Mouse (Mus musculus): ENCODE measurements around the gene Ddr2. TPM values are rescaled to one million over a fixed set of nuclear protein-coding genes. Genes with fewer than 3 reads are reported as not detected.

The Ddr2 gene
- polyA plus RNA-seq, 1 experiment from 2014 or later, result 114 TPM

DNA sequence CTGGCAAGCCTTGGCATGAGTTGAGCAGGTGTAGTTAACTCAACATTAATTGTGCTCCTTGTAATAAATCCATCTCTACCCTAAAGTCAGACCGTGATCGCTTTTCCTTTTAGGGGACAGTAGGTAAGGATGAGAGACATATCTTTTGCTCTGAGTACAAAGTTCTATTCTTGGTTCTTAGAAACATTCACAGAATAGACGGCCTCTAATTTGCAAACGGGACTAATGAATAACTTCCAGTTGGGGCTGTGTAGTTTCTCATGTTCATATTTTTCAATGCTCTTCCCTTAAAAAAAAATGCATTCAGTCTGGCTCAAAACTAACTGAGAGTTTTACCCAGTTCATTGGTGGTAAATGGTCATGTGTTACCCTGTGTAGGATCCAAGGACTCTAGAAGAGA is 139.6 kb downstream of the Ddr2 start:
- no peaks in the 10 kb centered on the region for H3K27me3 ChIP-seq
- H3K36me3 ChIP-seq, result peaks cover 16% of the 10 kb centered on the region; the same call in 1 of the 2 replicates
- no peaks in the 10 kb centered on the region for H3K9me3 ChIP-seq
- peaks cover 9% of the 10 kb centered on the region for H3K4me1 ChIP-seq
- ATAC-seq (ENCODE audit: insufficient number of reproducible peaks, insufficient read depth, low FRiP score, low TSS enrichment), result no peak
- H3K4me2 ChIP-seq (replicated peaks), result no peak overlapping the region
- no peak overlapping the region for H3K27ac ChIP-seq
- no peak overlapping the region for H3K9ac ChIP-seq
- WGBS, result 93% methylated on average over 4 of the region's 4 CpGs
- H3K4me3 ChIP-seq, result no peak overlapping the region

DNA sequence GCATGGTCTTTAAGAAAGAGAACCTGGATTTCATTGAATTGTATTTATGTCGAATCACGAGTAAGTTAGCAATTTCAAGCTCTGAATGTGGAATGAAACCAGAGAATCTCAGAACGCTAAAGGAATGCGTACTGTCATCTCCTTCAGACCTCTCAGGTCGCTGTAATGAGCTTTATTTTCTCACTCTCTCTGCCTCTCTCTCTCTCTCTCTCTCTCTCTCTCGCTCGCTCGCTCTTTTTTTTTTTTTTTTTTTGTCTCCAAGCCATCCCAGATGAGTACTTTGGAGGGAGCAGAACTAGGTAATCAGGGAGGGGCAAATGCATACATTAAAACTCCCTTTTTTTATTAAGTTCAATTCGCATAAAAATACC is 141.1 kb downstream of the Ddr2 start:
- H3K27ac ChIP-seq, result peak overlapping the region; percentile 82
- H3K9ac ChIP-seq, result peak overlapping the region; percentile 48; the same call in 1 of the 2 replicates
- H3K36me3 ChIP-seq, result peaks cover 23% of the 10 kb centered on the region; the same call in 1 of the 2 replicates
- peak overlapping the region; percentile 77 for H3K4me2 ChIP-seq (replicated peaks)
- peak; percentile 22 for ATAC-seq (ENCODE audit: insufficient number of reproducible peaks, insufficient read depth, low FRiP score, low TSS enrichment)
- peak overlapping the region; percentile 59 for H3K4me3 ChIP-seq
- no peaks in the 10 kb centered on the region for H3K9me3 ChIP-seq
- H3K4me1 ChIP-seq, result peaks cover 9% of the 10 kb centered on the region
- no peaks in the 10 kb centered on the region for H3K27me3 ChIP-seq
- WGBS, result 0% methylated on average over 9 of the region's 9 CpGs

DNA sequence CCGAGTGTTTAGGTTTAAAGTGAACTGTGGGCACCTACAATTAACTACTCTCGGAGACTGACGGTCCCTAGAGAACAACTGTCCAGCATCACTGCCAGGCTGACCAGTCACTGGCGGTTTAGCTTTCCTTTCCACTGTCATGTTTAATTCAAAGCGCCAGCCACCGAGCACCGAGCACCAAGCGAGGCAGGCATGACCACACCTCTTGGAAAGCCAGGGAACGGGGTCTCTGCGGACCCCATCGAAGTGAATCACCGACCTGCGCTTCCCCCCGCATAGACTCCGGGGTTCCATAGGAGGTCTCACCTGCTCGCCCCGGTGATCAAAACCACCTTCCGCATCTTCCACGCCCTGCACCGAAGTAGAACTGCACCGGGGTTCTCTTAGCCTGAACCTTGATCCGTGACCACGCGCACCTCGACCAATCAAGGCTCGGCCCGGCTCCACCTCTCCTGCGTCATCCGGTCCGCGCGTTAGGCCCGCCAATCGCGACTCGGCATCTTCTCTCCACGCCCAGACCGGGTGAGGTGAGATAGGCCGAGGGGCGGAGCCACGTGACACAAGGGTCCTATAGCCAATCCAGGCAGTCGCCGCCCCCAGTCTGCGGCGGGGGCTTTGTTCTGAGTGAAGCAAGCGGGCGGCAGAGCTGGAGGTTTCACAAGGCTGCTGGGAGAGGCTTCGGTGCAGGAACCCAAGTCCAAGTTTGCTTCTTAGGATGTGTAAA is 141.6 kb downstream of the Ddr2 start, which contains the start of gene Hsd17b7:
Gene Hsd17b7 (minus strand): TSS at position 450 of the 724 bp plus-strand sequence.
- WGBS, result under 1% methylated on average over 48 of the region's 48 CpGs
- ATAC-seq (ENCODE audit: insufficient number of reproducible peaks, insufficient read depth, low FRiP score, low TSS enrichment), result peak; percentile 100
- Histone ChIP-seq H3K4me1 (peaks cover 9% of the 10 kb centered on the region), H3K27ac (peak within 1 kb of the TSS; percentile 82), H3K4me2 (replicated peaks) (peak within 1 kb of the TSS; percentile 77), H3K4me3 (peak within 1 kb of the TSS; percentile 59), H3K36me3 (peaks cover 24% of the 10 kb centered on the region; the same call in 1 of the 2 replicates), H3K27me3 (no peaks in the 10 kb centered on the region), H3K9ac (peak within 1 kb of the TSS; percentile 48), H3K9me3 (no peaks in the 10 kb centered on the region)

DNA sequence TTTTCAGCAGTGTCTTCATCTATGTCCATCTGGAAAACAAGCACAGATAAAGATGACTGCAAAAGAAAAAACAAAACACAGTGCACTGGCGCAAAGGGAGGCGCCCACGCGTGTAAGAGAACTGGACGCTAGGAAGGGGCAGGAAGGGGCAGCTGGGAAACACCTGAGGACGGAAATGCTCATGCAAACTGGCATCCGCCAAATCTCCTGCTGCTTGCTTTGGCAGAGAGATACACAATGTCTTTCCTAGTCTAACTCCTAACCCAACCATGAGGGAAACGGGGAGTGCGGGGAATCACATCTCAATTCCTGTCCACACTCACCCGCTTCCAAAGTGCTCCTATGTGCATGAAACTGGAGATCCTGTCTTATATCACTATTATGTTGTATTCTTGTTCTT is 157.5 kb downstream of the Ddr2 start:
- Histone ChIP-seq H3K4me3 (no peak overlapping the region), H3K4me2 (replicated peaks) (no peak overlapping the region), H3K4me1 (0 out of 2 replicates have a peak, but pooled peaks cover 5% of the 10 kb centered on the region), H3K36me3 (peaks cover 41% of the 10 kb centered on the region), H3K27me3 (no peaks in the 10 kb centered on the region), H3K9me3 (no peaks in the 10 kb centered on the region), H3K9ac (no peak overlapping the region), H3K27ac (no peak overlapping the region)
- ATAC-seq (ENCODE audit: insufficient number of reproducible peaks, insufficient read depth, low FRiP score, low TSS enrichment), result no peak
- WGBS, result 96% methylated on average over 10 of the region's 10 CpGs

DNA sequence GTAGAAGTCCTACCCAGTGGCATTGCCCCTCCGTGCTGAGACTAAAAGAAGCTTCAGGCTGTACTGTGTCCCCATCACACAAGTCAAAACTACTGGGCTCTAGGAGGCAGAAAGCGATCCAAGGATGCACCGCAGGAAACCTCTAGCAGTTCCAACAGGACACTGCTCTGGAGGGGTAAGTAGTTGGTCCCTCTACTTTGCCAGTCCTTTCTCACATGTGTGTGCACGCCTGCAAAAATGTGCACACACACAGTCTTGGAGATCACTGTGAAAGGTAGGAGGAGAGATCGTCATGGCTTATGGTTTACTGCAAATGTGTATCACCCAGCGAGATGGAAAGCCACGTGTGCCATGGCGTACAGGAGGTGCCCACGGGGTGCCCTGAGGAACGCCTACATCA is 157.9 kb downstream of the Ddr2 start:
- no peak for ATAC-seq (ENCODE audit: insufficient number of reproducible peaks, insufficient read depth, low FRiP score, low TSS enrichment)
- peaks cover 38% of the 10 kb centered on the region for H3K36me3 ChIP-seq
- no peak overlapping the region for H3K4me2 ChIP-seq (replicated peaks)
- WGBS, result 96% methylated on average over 10 of the region's 10 CpGs
- H3K4me1 ChIP-seq, result 0 out of 2 replicates have a peak, but pooled peaks cover 5% of the 10 kb centered on the region
- no peak overlapping the region for H3K9ac ChIP-seq
- no peaks in the 10 kb centered on the region for H3K9me3 ChIP-seq
- no peak overlapping the region for H3K4me3 ChIP-seq
- H3K27me3 ChIP-seq, result no peaks in the 10 kb centered on the region
- no peak overlapping the region for H3K27ac ChIP-seq

DNA sequence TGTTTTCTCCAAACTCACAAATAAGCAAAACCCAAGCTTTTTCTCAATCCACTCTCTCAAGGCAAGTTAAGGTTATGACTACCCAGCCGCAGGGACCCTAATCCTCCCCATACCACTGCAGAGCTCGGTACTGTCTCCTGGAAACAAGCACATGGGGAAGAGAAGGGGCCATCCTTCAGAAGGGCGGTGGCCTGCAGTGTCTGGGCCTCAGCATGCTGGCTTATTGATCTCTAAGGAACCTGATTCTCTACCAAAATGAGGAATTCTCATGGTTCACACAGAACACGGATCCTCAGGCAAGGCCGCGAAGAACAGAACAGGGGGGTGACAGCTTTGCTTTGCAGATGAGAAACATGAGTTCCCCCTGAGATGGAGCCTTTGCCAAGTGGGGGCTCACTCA is 159.0 kb downstream of the Ddr2 start:
- 89% methylated on average over 6 of the region's 6 CpGs for WGBS
- Histone ChIP-seq H3K36me3 (peaks cover 34% of the 10 kb centered on the region), H3K27me3 (no peaks in the 10 kb centered on the region), H3K27ac (no peak overlapping the region), H3K9ac (no peak overlapping the region), H3K4me2 (replicated peaks) (no peak overlapping the region), H3K4me1 (0 out of 2 replicates have a peak, but pooled peaks cover 5% of the 10 kb centered on the region), H3K4me3 (no peak overlapping the region), H3K9me3 (no peaks in the 10 kb centered on the region)
- no peak for ATAC-seq (ENCODE audit: insufficient number of reproducible peaks, insufficient read depth, low FRiP score, low TSS enrichment)

DNA sequence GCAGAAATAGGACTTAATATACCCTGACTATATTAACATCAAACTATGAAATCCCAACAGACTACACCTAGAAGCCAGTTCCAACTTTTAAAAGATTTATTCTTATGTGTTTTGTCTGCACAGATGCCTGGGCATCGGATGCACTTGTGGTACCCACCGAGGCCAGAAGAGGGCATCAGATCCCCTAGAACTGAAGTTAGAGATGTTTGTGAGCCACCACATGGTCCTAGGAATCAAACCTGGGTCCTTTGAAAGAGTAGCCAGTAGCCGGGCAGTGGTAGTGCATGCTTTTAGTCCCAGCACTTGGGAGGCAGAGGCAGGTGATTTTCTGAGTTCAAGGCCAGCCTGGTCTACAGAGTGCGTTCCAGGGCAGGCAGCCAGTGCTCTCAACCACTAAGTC is 159.9 kb downstream of the Ddr2 start:
- Histone ChIP-seq H3K36me3 (peaks cover 25% of the 10 kb centered on the region), H3K9me3 (no peaks in the 10 kb centered on the region), H3K4me1 (0 out of 2 replicates have a peak, but pooled peaks cover 5% of the 10 kb centered on the region), H3K4me2 (replicated peaks) (no peak overlapping the region), H3K4me3 (no peak overlapping the region), H3K9ac (no peak overlapping the region), H3K27me3 (no peaks in the 10 kb centered on the region), H3K27ac (no peak overlapping the region)
- no peak for ATAC-seq (ENCODE audit: insufficient number of reproducible peaks, insufficient read depth, low FRiP score, low TSS enrichment)
- WGBS, result 92% methylated on average over 4 of the region's 4 CpGs

DNA sequence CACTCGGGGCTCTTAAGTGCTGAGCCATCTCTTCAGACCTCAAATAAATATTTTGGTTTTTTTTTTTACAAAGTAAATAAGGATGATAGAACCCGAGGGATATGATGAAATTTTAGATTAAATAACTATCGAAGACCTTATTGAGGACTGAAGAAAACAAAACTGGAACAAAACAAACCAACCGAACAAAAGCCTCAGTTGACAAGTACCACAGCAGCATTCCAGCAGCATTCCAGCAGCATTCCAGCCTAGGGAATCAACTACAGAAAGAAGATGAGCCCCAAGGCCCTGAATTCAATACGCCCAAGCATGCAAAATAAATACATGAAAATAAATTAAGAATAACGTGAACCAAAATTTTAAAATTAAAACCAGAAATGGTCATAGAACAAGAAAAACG is 160.6 kb downstream of the Ddr2 start:
- 47% methylated on average over 7 of the region's 7 CpGs for WGBS
- no peak for ATAC-seq (ENCODE audit: insufficient number of reproducible peaks, insufficient read depth, low FRiP score, low TSS enrichment)
- H3K36me3 ChIP-seq, result peaks cover 19% of the 10 kb centered on the region
- H3K4me3 ChIP-seq, result no peak overlapping the region
- no peaks in the 10 kb centered on the region for H3K27me3 ChIP-seq
- H3K4me2 ChIP-seq (replicated peaks), result no peak overlapping the region
- H3K9me3 ChIP-seq, result no peaks in the 10 kb centered on the region
- no peak overlapping the region for H3K27ac ChIP-seq
- H3K9ac ChIP-seq, result no peak overlapping the region
- 0 out of 2 replicates have a peak, but pooled peaks cover 5% of the 10 kb centered on the region for H3K4me1 ChIP-seq

DNA sequence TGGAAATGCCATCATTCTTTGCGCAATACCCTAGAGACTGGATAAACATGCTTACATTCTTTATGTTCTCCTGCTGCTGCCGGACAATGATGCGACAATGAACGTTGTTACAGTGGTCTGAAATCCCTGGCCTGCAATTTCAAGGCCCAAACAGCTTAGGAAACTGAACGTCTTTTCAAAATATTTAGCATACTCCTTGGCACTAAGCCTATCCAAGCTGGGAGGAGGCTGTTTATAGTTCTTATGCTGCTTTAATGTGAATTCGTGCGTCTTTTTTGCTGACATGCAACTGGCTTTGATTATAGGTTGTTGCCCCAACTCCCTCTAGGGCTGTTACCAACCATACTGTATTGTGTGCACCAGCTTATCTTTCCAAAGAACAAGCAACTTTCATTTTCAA is 161.7 kb downstream of the Ddr2 start:
- no peak overlapping the region for H3K4me3 ChIP-seq
- H3K9ac ChIP-seq, result no peak overlapping the region
- no peak overlapping the region for H3K27ac ChIP-seq
- WGBS, result 63% methylated on average over 7 of the region's 7 CpGs
- 0 out of 2 replicates have a peak, but pooled peaks cover 5% of the 10 kb centered on the region for H3K4me1 ChIP-seq
- peaks cover 9% of the 10 kb centered on the region for H3K36me3 ChIP-seq
- H3K9me3 ChIP-seq, result no peaks in the 10 kb centered on the region
- no peak for ATAC-seq (ENCODE audit: insufficient number of reproducible peaks, insufficient read depth, low FRiP score, low TSS enrichment)
- H3K4me2 ChIP-seq (replicated peaks), result no peak overlapping the region
- H3K27me3 ChIP-seq, result no peaks in the 10 kb centered on the region

DNA sequence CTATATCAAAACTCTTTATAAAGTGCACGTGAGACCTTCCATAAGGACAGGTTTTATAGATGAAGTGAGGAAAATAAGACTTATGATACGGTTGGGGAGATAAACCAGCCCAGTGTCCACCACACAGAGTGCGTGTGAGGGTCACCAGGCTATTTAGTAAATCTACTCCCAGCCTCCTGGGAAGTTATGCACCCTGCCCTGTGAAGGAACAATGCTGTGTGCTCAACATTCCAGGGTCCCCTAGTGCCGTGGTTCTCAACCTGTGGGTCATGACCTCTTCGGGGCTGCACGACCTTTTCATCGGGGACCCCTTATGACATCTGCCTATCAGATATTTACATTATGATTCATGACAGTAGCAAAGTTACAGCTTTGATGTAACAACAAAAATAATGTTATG is 162.3 kb downstream of the Ddr2 start:
- no peaks in the 10 kb centered on the region for H3K9me3 ChIP-seq
- 71% methylated on average over 7 of the region's 7 CpGs for WGBS
- no peak overlapping the region for H3K27ac ChIP-seq
- no peak overlapping the region for H3K4me3 ChIP-seq
- H3K4me2 ChIP-seq (replicated peaks), result no peak overlapping the region
- 0 out of 2 replicates have a peak, but pooled peaks cover 5% of the 10 kb centered on the region for H3K4me1 ChIP-seq
- H3K36me3 ChIP-seq, result peaks cover 6% of the 10 kb centered on the region
- H3K9ac ChIP-seq, result no peak overlapping the region
- ATAC-seq (ENCODE audit: insufficient number of reproducible peaks, insufficient read depth, low FRiP score, low TSS enrichment), result no peak
- no peaks in the 10 kb centered on the region for H3K27me3 ChIP-seq

DNA sequence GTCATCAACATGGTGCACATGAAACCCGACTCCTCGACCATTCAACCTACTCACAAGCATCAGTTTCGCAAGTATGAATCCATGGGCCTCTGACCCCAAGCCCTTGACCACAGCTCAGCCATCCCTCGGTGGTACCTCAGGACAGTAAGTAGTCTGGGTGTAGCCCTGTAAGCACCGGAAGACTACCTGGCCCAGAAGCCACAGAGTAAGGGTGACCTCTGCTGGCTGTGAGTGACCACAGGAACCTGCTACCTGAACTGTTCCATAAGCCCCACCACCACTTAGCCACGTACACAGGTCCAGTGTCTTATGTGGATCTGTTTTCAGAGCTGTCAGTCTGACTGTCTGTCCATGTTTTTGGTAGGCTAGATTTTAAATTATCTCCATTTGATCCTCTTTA is 162.9 kb downstream of the Ddr2 start:
- Histone ChIP-seq H3K27ac (no peak overlapping the region), H3K9ac (no peak overlapping the region)
- 86% methylated on average over 6 of the region's 6 CpGs for WGBS

DNA sequence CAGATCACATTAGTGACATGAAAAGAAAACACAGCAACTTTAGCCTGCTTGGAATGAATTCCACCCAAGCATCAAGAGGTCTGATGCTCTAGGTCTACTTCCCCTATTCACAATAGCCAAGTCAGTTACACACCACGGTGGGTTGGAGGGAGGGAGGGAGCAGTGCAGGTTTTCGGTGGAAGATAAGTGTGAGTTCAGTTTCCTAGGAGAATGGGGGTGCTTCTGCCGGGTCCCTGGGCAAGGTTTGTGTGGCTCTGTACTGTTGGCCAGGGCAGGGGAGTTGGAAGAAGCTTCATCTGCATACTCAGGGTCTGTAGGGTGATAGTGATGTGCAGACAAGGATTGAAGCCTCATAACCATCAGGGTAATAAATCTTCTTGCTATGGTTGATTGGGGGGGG is 164.6 kb downstream of the Ddr2 start:
- Histone ChIP-seq H3K4me2 (replicated peaks) (no peak overlapping the region), H3K9me3 (no peaks in the 10 kb centered on the region), H3K27me3 (no peaks in the 10 kb centered on the region), H3K4me1 (0 out of 2 replicates have a peak, but pooled peaks cover 5% of the 10 kb centered on the region), H3K4me3 (no peak overlapping the region), H3K27ac (no peak overlapping the region), H3K36me3 (no peaks in the 10 kb centered on the region; the same call in 1 of the 2 replicates), H3K9ac (no peak overlapping the region)
- WGBS, result 84% methylated on average over 3 of the region's 3 CpGs
- no peak for ATAC-seq (ENCODE audit: insufficient number of reproducible peaks, insufficient read depth, low FRiP score, low TSS enrichment)

More for the DNA sequence above, 162.9 kb downstream of the Ddr2 start:
- Histone ChIP-seq H3K4me2 (replicated peaks) (no peak overlapping the region), H3K4me3 (no peak overlapping the region), H3K36me3 (peaks cover 4% of the 10 kb centered on the region), H3K9me3 (no peaks in the 10 kb centered on the region), H3K27me3 (no peaks in the 10 kb centered on the region), H3K4me1 (0 out of 2 replicates have a peak, but pooled peaks cover 5% of the 10 kb centered on the region)
- 0 out of 2 replicates have a peak, but pooled peaks have one; percentile 28 for ATAC-seq (ENCODE audit: insufficient number of reproducible peaks, insufficient read depth, low FRiP score, low TSS enrichment)
